Mouse (Mus musculus) adipocyte (in vitro differentiated cells): ENCODE measurements around the gene 2010111I01Rik.
A peak's percentile ranks its signal among the peaks of the same experiment; 100 is the strongest.
"Not testable (repeated sequence)": the region's sequence is repeated elsewhere in the genome, so short reads cannot be mapped to it uniquely, and the experiment has no call there.

Source experiments
- DNase-seq: peaks from one replicate; pipeline ENCODE4 v3.0.0-alpha.2; 2016; ENCODE audit warnings: low spot score

Gene 2010111I01Rik

GRCm38 (mm10) chr13:63203502-63204278 is 239.0 kb downstream of the 2010111I01Rik start:
- DNase-seq: no peak

- DNase-seq: no peak
Measured at GRCm38 (mm10) chr13:63205750-63206149, 241.1 kb downstream of the 2010111I01Rik start.

GRCm38 (mm10) chr13:63206396-63206795 is 241.7 kb downstream of the 2010111I01Rik start:
- no peak for DNase-seq

- no peak for DNase-seq
Measured at GRCm38 (mm10) chr13:63216537-63216936, 251.8 kb downstream of the 2010111I01Rik start.

- no peak for DNase-seq
Measured at GRCm38 (mm10) chr13:63223026-63223770, 258.5 kb downstream of the 2010111I01Rik start.

- no peak for DNase-seq
Measured at GRCm38 (mm10) chr13:63225796-63226583, 261.3 kb downstream of the 2010111I01Rik start.

- no peak for DNase-seq
Measured at GRCm38 (mm10) chr13:63227785-63228184, 263.1 kb downstream of the 2010111I01Rik start.

GRCm38 (mm10) chr13:63230955-63231701 is 266.4 kb downstream of the 2010111I01Rik start:
- DNase-seq: no peak

GRCm38 (mm10) chr13:63231702-63232070 is 267.0 kb downstream of the 2010111I01Rik start:
- DNase-seq: no peak

- no peak for DNase-seq
Measured at GRCm38 (mm10) chr13:63232558-63232957, 267.9 kb downstream of the 2010111I01Rik start.

GRCm38 (mm10) chr13:63234520-63234919 is 269.8 kb downstream of the 2010111I01Rik start:
- DNase-seq: not testable (repeated sequence)

- DNase-seq: no peak
Measured at GRCm38 (mm10) chr13:63235551-63235950, 270.9 kb downstream of the 2010111I01Rik start.

GRCm38 (mm10) chr13:63236159-63236893 is 271.6 kb downstream of the 2010111I01Rik start:
- no peak for DNase-seq

GRCm38 (mm10) chr13:63238045-63238444 is 273.4 kb downstream of the 2010111I01Rik start:
- no peak for DNase-seq

GRCm38 (mm10) chr13:63239301-63239804 is 274.7 kb downstream of the 2010111I01Rik start:
- no peak for DNase-seq

GRCm38 (mm10) chr13:63239877-63240671 is 275.4 kb downstream of the 2010111I01Rik start:
- peak; percentile 44 for DNase-seq

GRCm38 (mm10) chr13:63240835-63241234 is 276.1 kb downstream of the 2010111I01Rik start:
- DNase-seq: peak; percentile 14

GRCm38 (mm10) chr13:63241665-63242064 is 277.0 kb downstream of the 2010111I01Rik start:
- no peak for DNase-seq

- DNase-seq: no peak
Measured at GRCm38 (mm10) chr13:63242401-63243192, 277.9 kb downstream of the 2010111I01Rik start.
